Mouse (Mus musculus): ENCODE measurements around the gene Prcd. TPM values are rescaled to one million over a fixed set of nuclear protein-coding genes. Genes with fewer than 3 reads are reported as not detected.
"Not testable (repeated sequence)": the region's sequence is repeated elsewhere in the genome, so short reads cannot be mapped to it uniquely, and the experiment has no call there.

Gene Prcd
- 2.0 and 2.2 TPM in 2 replicates for total RNA-seq (2012; rRNA removed)

- no peak for TF ChIP-seq HCFC1 (IDR thresholded peaks at IDR 0.05; ENCODE audit: borderline replicate concordance, insufficient read depth, low read length)
- TF ChIP-seq ZC3H11A (IDR thresholded peaks at IDR 0.05; ENCODE audit: borderline replicate concordance, low read depth, low read length), result no peak
- TF ChIP-seq ZNF384 (IDR thresholded peaks at IDR 0.05; ENCODE audit: low read depth, low read length), result no peak
- TF ChIP-seq MAFK (IDR thresholded peaks at IDR 0.05; ENCODE audit: insufficient read depth, low read depth, low read length), result no peak
- no peak for TF ChIP-seq CHD2 (IDR thresholded peaks at IDR 0.05; ENCODE audit: low read depth, low read length)
- in situ Hi-C loops (cut with MboI; ENCODE audit: low sequenced_read_pairs in 2 of 2, unreplicated experiment in 2 of 2), result no loop called here
- H3K27ac ChIP-seq (ENCODE audit: insufficient read depth, low read depth, low read length, poor library complexity, severe bottlenecking), result no peak within 1 kb of the TSS
These were observed at the start of gene Prcd for GRCm38 (mm10) chr11:116653234-116653633. TSS of gene Prcd (plus strand) at chr11:116653534.

DNA sequence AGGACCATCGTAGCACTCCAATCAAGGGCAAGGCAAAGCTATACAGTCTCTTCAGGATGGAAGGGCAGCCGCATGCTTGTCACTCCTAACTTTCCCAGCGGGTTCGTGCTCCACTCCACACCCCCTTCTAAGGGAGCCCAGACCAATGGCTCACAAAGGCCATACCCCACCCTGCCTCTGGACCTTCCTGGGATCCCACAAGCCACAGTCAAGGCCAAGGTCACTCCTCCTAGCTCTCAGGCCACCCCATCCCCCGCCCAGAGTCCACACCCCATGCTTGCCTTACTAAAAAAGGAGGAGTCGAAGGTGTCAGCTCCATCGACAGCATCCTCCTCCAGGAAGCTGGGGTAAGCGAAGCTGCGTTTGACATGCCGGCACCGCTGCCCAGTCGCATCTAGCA, 49.2 kb upstream of the Prcd start:
- DNase-seq (ENCODE audit: low read depth, low spot score), result no peak
- Histone ChIP-seq H3K9ac (ENCODE audit: insufficient read depth, low read depth, low read length, poor library complexity, severe bottlenecking) (0 out of 2 replicates have a peak overlapping the region, but pooled peaks have one; percentile 22), H3K4me1 (ENCODE audit: control insufficient read depth in 2 of 2, insufficient read depth in 2 of 2, low read length in 2 of 2, poor library complexity in 1 of 2) (peaks cover 2 to 30% of the 10 kb centered on the region in 2 experiments; a peak in 2 of 4 replicates), H3K27ac (ENCODE audit: insufficient read depth, low read depth, low read length, poor library complexity, severe bottlenecking) (no peak overlapping the region; the same call in 1 of the 2 replicates), H3K9me3 (ENCODE audit: control insufficient read depth, insufficient read depth, low read depth, low read length) (no peaks in the 10 kb centered on the region), H3K36me3 (ENCODE audit: control insufficient read depth, insufficient read depth, low read length, poor library complexity, severe bottlenecking) (peaks cover 51% of the 10 kb centered on the region), H3K4me3 (ENCODE audit: insufficient read depth in 1 of 2, low read depth in 1 of 2, low read length in 2 of 2, poor library complexity in 1 of 2, severe bottlenecking in 1 of 2) (no peak overlapping the region)
- in situ Hi-C loops (cut with MboI; ENCODE audit: low sequenced_read_pairs in 2 of 2, unreplicated experiment in 2 of 2), result no loop called here
- no peak for TF ChIP-seq MAFK (IDR thresholded peaks at IDR 0.05; ENCODE audit: insufficient read depth, low read depth, low read length)
- TF ChIP-seq HCFC1 (IDR thresholded peaks at IDR 0.05; ENCODE audit: borderline replicate concordance, insufficient read depth, low read length), result no peak
- no peak for TF ChIP-seq ZC3H11A (IDR thresholded peaks at IDR 0.05; ENCODE audit: borderline replicate concordance, low read depth, low read length)
- TF ChIP-seq CHD2 (IDR thresholded peaks at IDR 0.05; ENCODE audit: low read depth, low read length), result no peak
- no peak for TF ChIP-seq ZNF384 (IDR thresholded peaks at IDR 0.05; ENCODE audit: low read depth, low read length)

More at GRCm38 (mm10) chr11:116653234-116653633, at the start of gene Prcd:
- H3K4me1 ChIP-seq (ENCODE audit: control insufficient read depth in 2 of 2, insufficient read depth in 2 of 2, low read length in 2 of 2, poor library complexity in 1 of 2), result peaks cover 0 to 13% of the 10 kb centered on the region in 2 experiments; a peak in 2 of 4 replicates
- H3K9me3 ChIP-seq (ENCODE audit: control insufficient read depth, insufficient read depth, low read depth, low read length), result no peaks in the 10 kb centered on the region
- peak within 1 kb of the TSS; percentile 50; the same call in 1 of the 2 replicates for H3K9ac ChIP-seq (ENCODE audit: insufficient read depth, low read depth, low read length, poor library complexity, severe bottlenecking)
- no peaks in the 10 kb centered on the region for H3K36me3 ChIP-seq (ENCODE audit: control insufficient read depth, insufficient read depth, low read length, poor library complexity, severe bottlenecking)
- peak within 1 kb of the TSS; percentile 25 to 66 for H3K4me3 ChIP-seq (ENCODE audit: insufficient read depth in 1 of 2, low read depth in 1 of 2, low read length in 2 of 2, poor library complexity in 1 of 2, severe bottlenecking in 1 of 2)
- no peak for DNase-seq (ENCODE audit: low read depth, low spot score)

GRCm38 (mm10) chr11:116607717-116608116, 45.6 kb upstream of the Prcd start:
- TF ChIP-seq ZC3H11A (IDR thresholded peaks at IDR 0.05; ENCODE audit: borderline replicate concordance, low read depth, low read length) (no peak), CHD2 (IDR thresholded peaks at IDR 0.05; ENCODE audit: low read depth, low read length) (no peak), ZNF384 (IDR thresholded peaks at IDR 0.05; ENCODE audit: low read depth, low read length) (no peak), HCFC1 (IDR thresholded peaks at IDR 0.05; ENCODE audit: borderline replicate concordance, insufficient read depth, low read length) (no peak), MAFK (IDR thresholded peaks at IDR 0.05; ENCODE audit: insufficient read depth, low read depth, low read length) (no peak)

DNA sequence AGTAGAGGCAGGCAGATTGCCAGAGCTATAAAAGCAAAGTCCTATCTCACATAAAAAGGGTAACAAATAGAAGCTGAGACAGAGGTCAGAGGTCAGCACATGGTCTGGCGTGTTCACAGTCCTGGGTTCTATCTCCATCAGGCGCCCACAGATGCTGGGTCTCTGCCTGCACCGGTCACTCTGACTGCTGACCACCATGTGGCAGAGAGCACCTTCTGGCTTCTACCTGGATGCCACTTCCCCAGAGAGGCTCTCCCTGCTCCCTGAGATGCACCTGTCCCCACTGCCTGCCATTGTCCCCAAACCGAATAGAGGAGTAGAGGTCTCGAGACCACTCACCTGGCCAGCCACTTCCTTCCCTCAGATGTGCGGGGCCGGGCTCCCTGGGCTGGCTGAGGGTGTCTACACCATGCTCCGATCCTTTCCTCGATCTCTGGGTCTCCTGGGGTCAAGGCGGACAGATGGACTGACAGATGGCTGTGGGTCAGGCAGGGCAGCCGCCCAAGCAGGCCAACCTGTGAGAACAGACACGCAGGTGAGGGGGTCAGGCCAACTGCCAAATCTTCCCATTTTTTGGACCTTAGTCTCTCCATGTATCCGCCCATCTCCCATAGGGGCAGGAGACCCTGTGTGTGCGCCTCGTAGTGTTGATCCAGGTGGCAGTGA, 43.2 kb upstream of the Prcd start:
- H3K27ac ChIP-seq (ENCODE audit: insufficient read depth, low read depth, low read length, poor library complexity, severe bottlenecking), result no peak overlapping the region
- no peaks in the 10 kb centered on the region for H3K9me3 ChIP-seq (ENCODE audit: control insufficient read depth, insufficient read depth, low read depth, low read length)
- peak overlapping the region in 1 of 2 experiments; percentile 6; a peak in 1 of 4 replicates for H3K4me3 ChIP-seq (ENCODE audit: insufficient read depth in 1 of 2, low read depth in 1 of 2, low read length in 2 of 2, poor library complexity in 1 of 2, severe bottlenecking in 1 of 2)
- TF ChIP-seq MAFK (IDR thresholded peaks at IDR 0.05; ENCODE audit: insufficient read depth, low read depth, low read length) (no peak), ZNF384 (IDR thresholded peaks at IDR 0.05; ENCODE audit: low read depth, low read length) (no peak), HCFC1 (IDR thresholded peaks at IDR 0.05; ENCODE audit: borderline replicate concordance, insufficient read depth, low read length) (no peak), ZC3H11A (IDR thresholded peaks at IDR 0.05; ENCODE audit: borderline replicate concordance, low read depth, low read length) (no peak), CHD2 (IDR thresholded peaks at IDR 0.05; ENCODE audit: low read depth, low read length) (no peak)
- in situ Hi-C loops (cut with MboI; ENCODE audit: low sequenced_read_pairs in 2 of 2, unreplicated experiment in 2 of 2), result no loop called here
- H3K9ac ChIP-seq (ENCODE audit: insufficient read depth, low read depth, low read length, poor library complexity, severe bottlenecking), result no peak overlapping the region
- DNase-seq (ENCODE audit: low read depth, low spot score), result no peak
- H3K36me3 ChIP-seq (ENCODE audit: control insufficient read depth, insufficient read depth, low read length, poor library complexity, severe bottlenecking), result peaks cover 16% of the 10 kb centered on the region; the same call in 1 of the 2 replicates
- H3K4me1 ChIP-seq (ENCODE audit: control insufficient read depth in 2 of 2, insufficient read depth in 2 of 2, low read length in 2 of 2, poor library complexity in 1 of 2), result peaks cover 0 to 21% of the 10 kb centered on the region in 2 experiments; a peak in 2 of 4 replicates

More at GRCm38 (mm10) chr11:116607717-116608116, 45.6 kb upstream of the Prcd start:
- no peaks in the 10 kb centered on the region for H3K9me3 ChIP-seq (ENCODE audit: control insufficient read depth, insufficient read depth, low read depth, low read length)
- no peak overlapping the region for H3K4me3 ChIP-seq (ENCODE audit: insufficient read depth in 1 of 2, low read depth in 1 of 2, low read length in 2 of 2, poor library complexity in 1 of 2, severe bottlenecking in 1 of 2)
- no peak for DNase-seq (ENCODE audit: low read depth, low spot score)
- H3K4me1 ChIP-seq (ENCODE audit: control insufficient read depth in 2 of 2, insufficient read depth in 2 of 2, low read length in 2 of 2, poor library complexity in 1 of 2), result peaks cover 2 to 33% of the 10 kb centered on the region in 2 experiments; a peak in 2 of 4 replicates
- in situ Hi-C loops (cut with MboI; ENCODE audit: low sequenced_read_pairs in 2 of 2, unreplicated experiment in 2 of 2), result no loop called here
- H3K9ac ChIP-seq (ENCODE audit: insufficient read depth, low read depth, low read length, poor library complexity, severe bottlenecking), result no peak overlapping the region
- peaks cover 23% of the 10 kb centered on the region; the same call in 1 of the 2 replicates for H3K36me3 ChIP-seq (ENCODE audit: control insufficient read depth, insufficient read depth, low read length, poor library complexity, severe bottlenecking)
- no peak overlapping the region for H3K27ac ChIP-seq (ENCODE audit: insufficient read depth, low read depth, low read length, poor library complexity, severe bottlenecking)

DNA sequence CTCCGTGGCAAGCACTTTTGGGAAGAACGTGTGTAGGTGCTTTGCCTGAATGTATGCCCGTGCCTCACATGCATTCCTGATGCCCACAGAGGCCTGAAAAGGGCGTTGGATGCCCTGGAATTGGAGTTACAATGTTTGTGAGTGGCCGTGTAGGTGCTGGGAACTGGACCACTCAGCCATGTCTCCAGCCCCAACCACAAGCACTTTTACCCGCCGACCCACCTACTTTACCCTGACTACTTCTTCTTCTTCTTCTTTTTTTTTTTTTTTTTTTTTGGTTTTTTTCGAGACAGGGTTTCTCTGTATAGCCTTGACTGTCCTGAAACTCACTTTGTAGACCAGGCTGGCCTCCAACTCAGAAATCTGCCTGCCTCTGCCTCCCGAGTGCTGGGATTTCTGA, 42.2 kb upstream of the Prcd start:
- DNase-seq (ENCODE audit: low read depth, low spot score); H3K4me3 ChIP-seq (ENCODE audit: insufficient read depth in 1 of 2, low read depth in 1 of 2, low read length in 2 of 2, poor library complexity in 1 of 2, severe bottlenecking in 1 of 2); in situ Hi-C loops (cut with MboI; ENCODE audit: low sequenced_read_pairs in 2 of 2, unreplicated experiment in 2 of 2): not testable (repeated sequence)

More for the DNA sequence above, 42.2 kb upstream of the Prcd start:
- not testable (repeated sequence) for H3K9me3 ChIP-seq (ENCODE audit: control insufficient read depth, insufficient read depth, low read depth, low read length); H3K9ac ChIP-seq (ENCODE audit: insufficient read depth, low read depth, low read length, poor library complexity, severe bottlenecking); H3K27ac ChIP-seq (ENCODE audit: insufficient read depth, low read depth, low read length, poor library complexity, severe bottlenecking)
- Histone ChIP-seq H3K36me3 (ENCODE audit: control insufficient read depth, insufficient read depth, low read length, poor library complexity, severe bottlenecking) (peaks cover 11% of the 10 kb centered on the region; the same call in 1 of the 2 replicates), H3K4me1 (ENCODE audit: control insufficient read depth in 2 of 2, insufficient read depth in 2 of 2, low read length in 2 of 2, poor library complexity in 1 of 2) (peaks cover 0 to 21% of the 10 kb centered on the region in 2 experiments; a peak in 2 of 4 replicates)
